Mouse (Mus musculus): ENCODE results near the gene Olfr1124.
"Not testable (repeated sequence)": the region's sequence is repeated elsewhere in the genome, so short reads cannot be mapped to it uniquely, and the experiment has no call there.

Olfr1124 gene

GRCm38 (mm10) chr2:87429975-87430374 is at the start of gene Olfr1124:
Gene Olfr1124, plus strand, starts transcription at chr2:87430275.
- DNase-seq: no peak

- DNase-seq: no peak
Measured at GRCm38 (mm10) chr2:87383935-87384334, 46.1 kb upstream of the Olfr1124 start.

GRCm38 (mm10) chr2:87385549-87385948 is 44.5 kb upstream of the Olfr1124 start, which contains the start of gene Olfr1122:
Gene Olfr1122, plus strand, starts transcription at chr2:87385849.
- no peak for DNase-seq

- DNase-seq: not testable (repeated sequence)
Measured at GRCm38 (mm10) chr2:87393605-87394004, 36.5 kb upstream of the Olfr1124 start.

- not testable (repeated sequence) for DNase-seq
Measured at GRCm38 (mm10) chr2:87394686-87395085, 35.4 kb upstream of the Olfr1124 start.

GRCm38 (mm10) chr2:87416335-87416734 is 13.7 kb upstream of the Olfr1124 start, which contains the start of gene Olfr1123:
Gene Olfr1123, plus strand, starts transcription at chr2:87416635.
- no peak for DNase-seq

- DNase-seq: no peak
Measured at GRCm38 (mm10) chr2:87437731-87438130, 7.7 kb downstream of the Olfr1124 start.

- DNase-seq: no peak
Measured at GRCm38 (mm10) chr2:87453662-87454061, 23.6 kb downstream of the Olfr1124 start, which contains the start of gene Olfr1126. Gene Olfr1126, plus strand, starts transcription at chr2:87453962.

- DNase-seq: no peak
Measured at GRCm38 (mm10) chr2:87461769-87462168, 31.7 kb downstream of the Olfr1124 start.

GRCm38 (mm10) chr2:87480207-87480606 is 50.1 kb downstream of the Olfr1124 start:
- no peak for DNase-seq

GRCm38 (mm10) chr2:87481158-87481557 is 51.1 kb downstream of the Olfr1124 start:
- no peak for DNase-seq

- DNase-seq: no peak
Measured at GRCm38 (mm10) chr2:87482276-87482675, 52.2 kb downstream of the Olfr1124 start.
